Mouse (Mus musculus): ENCODE data around the gene Tlk1. TPM values are rescaled to one million over a fixed set of nuclear protein-coding genes. Genes with fewer than 3 reads are reported as not detected.

Gene Tlk1
- polyA plus RNA-seq, 1 experiment from 2014 or later: 16.5 TPM

DNA sequence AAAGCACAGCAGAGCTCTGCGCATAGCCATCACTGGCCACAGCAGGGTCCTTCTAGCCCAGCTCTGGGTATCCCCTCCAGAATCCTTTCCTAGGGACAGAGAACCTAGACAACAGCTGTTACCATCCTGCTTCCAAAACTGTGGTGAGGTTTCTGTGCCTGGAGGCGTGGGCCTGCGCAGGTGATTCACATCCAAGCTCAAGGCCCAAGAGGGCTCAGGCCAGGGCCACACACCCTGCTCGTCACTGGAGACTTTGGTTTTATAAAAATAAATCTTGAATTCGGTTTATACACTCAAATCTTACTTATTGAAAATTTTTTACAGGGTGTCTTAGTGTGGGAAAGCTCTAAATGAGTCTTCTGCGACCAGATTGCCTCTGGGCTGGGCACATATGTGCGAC is 115.3 kb downstream of the Tlk1 start:
- no peak overlapping the region for H3K9ac ChIP-seq (ENCODE audit: low read depth, low read length)
- H3K27ac ChIP-seq (ENCODE audit: low read length): no peak overlapping the region
- no peaks in the 10 kb centered on the region for H3K9me3 ChIP-seq (replicated peaks; ENCODE audit: control insufficient read depth, low read length)
- no peaks in the 10 kb centered on the region for H3K4me1 ChIP-seq (ENCODE audit: control insufficient read depth, low read depth, low read length)
- ATAC-seq (ENCODE audit: low read depth): no peak
- no peak overlapping the region for H3K4me3 ChIP-seq (ENCODE audit: low read depth, low read length)
- H3K27me3 ChIP-seq (ENCODE audit: control insufficient read depth, insufficient read depth, low read depth, low read length): no peaks in the 10 kb centered on the region
- peaks cover 37% of the 10 kb centered on the region for H3K36me3 ChIP-seq (ENCODE audit: control insufficient read depth, insufficient read depth)
- H3K4me2 ChIP-seq (ENCODE audit: low read depth, low read length): no peak overlapping the region
- 86% methylated on average over 7 of the region's 7 CpGs for WGBS (ENCODE audit: insufficient replicate concordance)

DNA sequence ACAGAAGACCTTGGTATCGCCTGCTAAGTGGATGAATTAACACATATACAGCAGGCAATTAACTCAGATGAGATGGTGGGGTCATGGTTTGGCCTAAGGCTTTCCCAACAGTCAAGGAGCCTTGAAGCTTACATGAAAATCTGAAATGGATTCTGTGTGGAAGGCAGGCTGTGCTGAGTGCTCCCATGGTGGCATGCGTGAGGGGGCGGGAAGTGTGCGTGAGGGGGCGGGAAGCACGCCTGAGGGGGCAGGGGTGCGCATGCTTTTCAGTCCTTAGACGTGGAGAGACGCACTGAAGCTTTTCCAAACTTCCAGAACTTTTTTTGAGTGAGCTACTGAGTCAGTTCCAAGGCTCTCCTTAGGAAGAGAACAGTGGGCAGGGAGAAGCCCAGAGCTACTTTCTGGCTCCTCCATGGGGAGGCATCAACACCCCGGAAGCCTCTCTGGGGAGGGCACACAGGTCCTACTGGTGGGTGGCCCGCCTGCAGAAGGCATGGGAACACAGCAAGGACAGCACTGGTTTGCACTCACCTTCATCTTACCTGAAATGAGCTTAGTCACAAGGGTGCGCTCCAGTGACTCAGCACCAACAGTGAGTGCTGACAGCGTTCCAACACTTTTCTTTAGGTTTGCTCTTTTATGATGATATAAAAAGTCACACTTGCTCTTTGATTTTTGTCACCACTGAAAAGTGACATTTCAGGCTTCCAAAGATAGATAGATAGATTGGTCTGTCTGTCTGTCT is 116.4 kb downstream of the Tlk1 start:
- Histone ChIP-seq H3K4me1 (ENCODE audit: control insufficient read depth, low read depth, low read length) (peaks cover 5% of the 10 kb centered on the region), H3K27ac (ENCODE audit: low read length) (no peak overlapping the region), H3K27me3 (ENCODE audit: control insufficient read depth, insufficient read depth, low read depth, low read length) (no peaks in the 10 kb centered on the region), H3K9ac (ENCODE audit: low read depth, low read length) (no peak overlapping the region), H3K4me2 (ENCODE audit: low read depth, low read length) (no peak overlapping the region), H3K36me3 (ENCODE audit: control insufficient read depth, insufficient read depth) (peaks cover 30% of the 10 kb centered on the region), H3K9me3 (replicated peaks; ENCODE audit: control insufficient read depth, low read length) (no peaks in the 10 kb centered on the region), H3K4me3 (ENCODE audit: low read depth, low read length) (no peak overlapping the region)
- ATAC-seq (ENCODE audit: low read depth): no peak
- 85% methylated on average over 13 of the region's 13 CpGs for WGBS (ENCODE audit: insufficient replicate concordance)

DNA sequence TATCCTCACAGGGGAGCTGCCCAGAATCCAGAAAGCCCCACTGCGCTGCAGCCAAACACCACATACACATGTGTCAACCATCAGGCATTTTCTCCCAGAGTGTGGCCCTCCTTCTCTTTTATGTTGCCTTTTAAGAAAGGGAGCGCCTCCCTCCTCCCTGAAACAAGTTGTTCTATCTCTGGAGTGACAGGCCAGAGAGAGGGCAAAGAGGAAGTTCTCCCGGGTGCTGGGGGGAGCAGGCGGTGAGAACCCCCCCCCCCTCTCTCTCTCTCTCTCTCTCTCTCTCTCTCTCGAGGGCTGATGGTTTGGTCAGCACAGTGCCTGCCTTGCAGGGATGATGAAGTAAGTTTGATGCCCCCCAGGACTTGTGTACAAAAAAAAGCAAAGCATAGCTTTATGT is 123.1 kb downstream of the Tlk1 start:
- WGBS (ENCODE audit: insufficient replicate concordance): 21% methylated on average over 5 of the region's 5 CpGs
- no peaks in the 10 kb centered on the region for H3K36me3 ChIP-seq (ENCODE audit: control insufficient read depth, insufficient read depth)
- ATAC-seq (ENCODE audit: low read depth): no peak

DNA sequence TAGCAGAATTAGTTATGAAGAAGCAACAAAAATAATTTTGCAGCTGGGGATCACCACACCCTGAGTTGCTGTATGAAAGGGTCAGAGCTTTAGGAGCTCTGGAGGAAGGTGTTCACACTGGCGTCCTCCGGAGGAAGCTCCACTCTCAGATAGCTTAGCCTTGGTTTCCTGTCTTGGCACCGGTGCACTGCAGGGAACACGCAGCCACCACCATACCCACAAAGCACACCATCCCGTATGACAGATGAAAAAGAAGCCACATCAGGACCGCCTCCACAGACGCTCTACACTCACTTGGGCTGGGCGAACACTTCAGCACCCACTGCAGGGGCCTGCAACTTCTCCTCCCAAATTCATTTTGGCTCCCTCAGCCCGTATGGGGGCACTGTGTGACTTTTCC is 124.0 kb downstream of the Tlk1 start:
- H3K4me2 ChIP-seq (ENCODE audit: low read depth, low read length): no peak overlapping the region
- WGBS (ENCODE audit: insufficient replicate concordance): 14% methylated on average over 9 of the region's 9 CpGs
- no peak for ATAC-seq (ENCODE audit: low read depth)
- H3K9me3 ChIP-seq (replicated peaks; ENCODE audit: control insufficient read depth, low read length): no peaks in the 10 kb centered on the region
- no peak overlapping the region for H3K27ac ChIP-seq (ENCODE audit: low read length)
- H3K9ac ChIP-seq (ENCODE audit: low read depth, low read length): no peak overlapping the region
- no peak overlapping the region for H3K4me3 ChIP-seq (ENCODE audit: low read depth, low read length)
- no peaks in the 10 kb centered on the region for H3K27me3 ChIP-seq (ENCODE audit: control insufficient read depth, insufficient read depth, low read depth, low read length)
- peaks cover 5% of the 10 kb centered on the region for H3K4me1 ChIP-seq (ENCODE audit: control insufficient read depth, low read depth, low read length)
- H3K36me3 ChIP-seq (ENCODE audit: control insufficient read depth, insufficient read depth): no peaks in the 10 kb centered on the region

More for the DNA sequence above, 123.1 kb downstream of the Tlk1 start:
- no peaks in the 10 kb centered on the region for H3K9me3 ChIP-seq (replicated peaks; ENCODE audit: control insufficient read depth, low read length)
- H3K4me2 ChIP-seq (ENCODE audit: low read depth, low read length): no peak overlapping the region
- H3K9ac ChIP-seq (ENCODE audit: low read depth, low read length): no peak overlapping the region
- no peak overlapping the region for H3K27ac ChIP-seq (ENCODE audit: low read length)
- H3K27me3 ChIP-seq (ENCODE audit: control insufficient read depth, insufficient read depth, low read depth, low read length): no peaks in the 10 kb centered on the region
- no peak overlapping the region for H3K4me3 ChIP-seq (ENCODE audit: low read depth, low read length)
- peaks cover 5% of the 10 kb centered on the region for H3K4me1 ChIP-seq (ENCODE audit: control insufficient read depth, low read depth, low read length)

DNA sequence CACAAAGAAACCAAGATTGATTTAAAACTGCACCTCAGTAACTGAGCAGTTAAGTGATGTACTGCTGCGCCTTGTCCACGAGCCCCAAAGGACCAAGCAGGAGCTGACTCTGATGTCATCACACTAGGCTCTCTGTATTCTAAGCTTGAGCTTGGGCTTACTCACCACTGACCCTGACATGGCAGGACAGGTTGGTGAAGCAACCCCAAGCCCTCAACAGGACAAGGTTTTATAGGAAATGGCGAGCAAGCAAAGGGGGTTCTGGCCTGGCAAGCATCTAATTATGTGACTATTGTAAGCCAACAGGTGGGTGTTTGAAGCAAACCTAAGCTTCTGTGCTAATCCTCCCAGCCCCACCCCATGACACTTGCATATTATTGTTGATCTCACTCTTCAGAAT is 124.7 kb downstream of the Tlk1 start:
- Histone ChIP-seq H3K36me3 (ENCODE audit: control insufficient read depth, insufficient read depth) (no peaks in the 10 kb centered on the region), H3K4me3 (ENCODE audit: low read depth, low read length) (no peak overlapping the region), H3K9ac (ENCODE audit: low read depth, low read length) (no peak overlapping the region), H3K4me2 (ENCODE audit: low read depth, low read length) (no peak overlapping the region), H3K27me3 (ENCODE audit: control insufficient read depth, insufficient read depth, low read depth, low read length) (no peaks in the 10 kb centered on the region), H3K9me3 (replicated peaks; ENCODE audit: control insufficient read depth, low read length) (no peaks in the 10 kb centered on the region), H3K4me1 (ENCODE audit: control insufficient read depth, low read depth, low read length) (peaks cover 5% of the 10 kb centered on the region), H3K27ac (ENCODE audit: low read length) (no peak overlapping the region)
- 76% methylated on average over 3 of the region's 3 CpGs for WGBS (ENCODE audit: insufficient replicate concordance)
- no peak for ATAC-seq (ENCODE audit: low read depth)

DNA sequence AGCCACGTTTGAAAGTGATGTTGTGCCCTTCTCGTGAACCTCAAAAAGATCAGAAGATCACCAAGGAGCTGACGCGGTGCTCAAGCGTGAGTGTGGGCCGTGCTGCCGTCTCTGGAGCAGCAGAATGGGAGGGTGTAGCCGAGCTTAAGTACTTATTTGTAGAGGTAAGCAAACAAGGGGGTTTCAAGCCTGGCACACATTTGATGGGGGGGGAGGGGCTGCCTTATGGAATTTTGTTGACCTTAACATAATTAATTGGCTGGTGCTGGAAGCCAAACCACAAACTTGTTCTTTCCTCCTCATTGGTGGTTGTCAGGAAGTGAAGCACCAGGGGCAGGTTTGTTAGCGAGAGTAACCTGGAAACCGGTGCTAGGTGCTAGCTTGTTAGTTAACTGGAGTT is 129.8 kb downstream of the Tlk1 start:
- no peak overlapping the region for H3K27ac ChIP-seq (ENCODE audit: low read length)
- no peak for ATAC-seq (ENCODE audit: low read depth)
- H3K4me1 ChIP-seq (ENCODE audit: control insufficient read depth, low read depth, low read length): no peaks in the 10 kb centered on the region
- no peak overlapping the region for H3K4me3 ChIP-seq (ENCODE audit: low read depth, low read length)
- no peaks in the 10 kb centered on the region for H3K9me3 ChIP-seq (replicated peaks; ENCODE audit: control insufficient read depth, low read length)
- no peak overlapping the region for H3K9ac ChIP-seq (ENCODE audit: low read depth, low read length)
- 68% methylated on average over 10 of the region's 10 CpGs for WGBS (ENCODE audit: insufficient replicate concordance)
- no peak overlapping the region for H3K4me2 ChIP-seq (ENCODE audit: low read depth, low read length)
- H3K27me3 ChIP-seq (ENCODE audit: control insufficient read depth, insufficient read depth, low read depth, low read length): no peaks in the 10 kb centered on the region
- H3K36me3 ChIP-seq (ENCODE audit: control insufficient read depth, insufficient read depth): peaks cover 10% of the 10 kb centered on the region

DNA sequence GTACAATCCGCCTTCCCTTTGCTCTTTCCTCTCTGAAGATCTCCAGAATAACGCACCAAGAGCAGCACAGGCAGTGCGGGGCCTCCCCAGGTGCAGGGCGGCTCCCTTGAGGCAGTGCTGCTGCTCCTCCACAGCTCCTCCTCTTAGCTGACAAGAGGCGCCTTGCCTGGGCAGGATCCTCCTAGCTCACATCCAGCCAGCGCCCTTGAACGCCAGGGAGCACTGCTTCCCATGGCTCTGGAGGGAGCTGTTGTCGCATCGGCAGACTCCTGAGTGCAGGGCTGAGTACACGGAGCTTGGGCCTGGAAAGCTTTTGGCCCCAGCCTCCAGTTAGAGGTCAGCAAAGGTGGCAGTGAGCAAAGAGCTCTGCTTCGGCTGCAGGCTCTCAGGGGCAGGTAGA is 135.3 kb downstream of the Tlk1 start:
- Histone ChIP-seq H3K4me1 (ENCODE audit: control insufficient read depth, low read depth, low read length) (no peaks in the 10 kb centered on the region), H3K27ac (ENCODE audit: low read length) (no peak overlapping the region), H3K4me3 (ENCODE audit: low read depth, low read length) (no peak overlapping the region), H3K9ac (ENCODE audit: low read depth, low read length) (no peak overlapping the region), H3K27me3 (ENCODE audit: control insufficient read depth, insufficient read depth, low read depth, low read length) (no peaks in the 10 kb centered on the region), H3K4me2 (ENCODE audit: low read depth, low read length) (no peak overlapping the region), H3K9me3 (replicated peaks; ENCODE audit: control insufficient read depth, low read length) (no peaks in the 10 kb centered on the region), H3K36me3 (ENCODE audit: control insufficient read depth, insufficient read depth) (peaks cover 25% of the 10 kb centered on the region)
- 74% methylated on average over 11 of the region's 11 CpGs for WGBS (ENCODE audit: insufficient replicate concordance)
- no peak for ATAC-seq (ENCODE audit: low read depth)

DNA sequence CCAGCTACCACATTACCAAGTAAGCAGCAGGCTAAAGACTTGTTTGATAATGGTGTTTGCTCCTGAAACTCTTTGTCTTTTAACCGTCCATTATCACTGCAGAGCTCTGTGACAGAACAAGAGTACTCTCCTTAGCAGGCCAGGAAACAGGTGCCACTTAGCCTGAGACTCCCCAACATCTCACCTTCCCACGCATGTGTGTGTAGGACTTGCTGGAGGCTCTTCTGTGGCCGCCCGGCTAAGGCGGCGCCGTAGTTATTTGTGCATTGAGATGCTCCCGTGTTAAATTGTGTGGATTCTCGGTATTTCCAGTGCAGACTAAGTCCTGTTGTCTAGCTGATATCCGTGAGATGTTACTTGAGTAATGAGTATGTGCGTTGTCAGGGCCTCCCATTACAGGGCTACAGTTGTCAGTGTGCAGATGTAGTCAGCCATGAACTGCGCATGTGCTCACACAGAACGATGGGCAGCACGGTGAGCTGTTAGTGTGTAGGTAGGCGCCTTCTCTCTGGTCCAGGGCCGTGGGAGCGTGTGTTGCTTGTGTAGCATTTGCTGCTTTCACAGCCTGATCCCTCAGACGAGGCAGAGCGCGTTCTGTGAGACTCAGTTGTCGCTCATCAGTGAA is 137.0 kb downstream of the Tlk1 start:
- no peak for ATAC-seq (ENCODE audit: low read depth)
- H3K9ac ChIP-seq (ENCODE audit: low read depth, low read length): no peak overlapping the region
- H3K27ac ChIP-seq (ENCODE audit: low read length): no peak overlapping the region
- no peaks in the 10 kb centered on the region for H3K9me3 ChIP-seq (replicated peaks; ENCODE audit: control insufficient read depth, low read length)
- no peak overlapping the region for H3K4me2 ChIP-seq (ENCODE audit: low read depth, low read length)
- H3K4me1 ChIP-seq (ENCODE audit: control insufficient read depth, low read depth, low read length): no peaks in the 10 kb centered on the region
- WGBS (ENCODE audit: insufficient replicate concordance): 88% methylated on average over 21 of the region's 21 CpGs
- H3K36me3 ChIP-seq (ENCODE audit: control insufficient read depth, insufficient read depth): peaks cover 26% of the 10 kb centered on the region
- no peak overlapping the region for H3K4me3 ChIP-seq (ENCODE audit: low read depth, low read length)
- H3K27me3 ChIP-seq (ENCODE audit: control insufficient read depth, insufficient read depth, low read depth, low read length): no peaks in the 10 kb centered on the region

DNA sequence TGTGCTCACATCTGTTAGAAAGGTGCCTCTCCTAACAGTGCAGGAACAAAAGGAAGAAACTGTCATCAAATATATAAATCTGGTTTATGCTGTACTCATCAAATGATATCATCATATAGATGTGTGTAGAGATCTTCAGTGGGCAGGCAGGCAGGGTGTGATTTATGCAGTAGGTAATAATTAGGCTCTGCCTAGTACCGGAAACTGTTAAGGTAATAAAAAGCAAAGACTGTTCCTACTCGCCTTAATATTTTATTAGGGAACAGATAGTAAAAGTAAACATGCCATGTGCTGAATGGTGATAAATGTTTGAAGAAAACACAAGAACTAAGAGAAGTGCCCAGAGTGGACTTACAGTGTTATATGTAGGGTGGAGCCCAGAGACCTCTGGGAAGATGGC is 143.2 kb downstream of the Tlk1 start:
- no peak overlapping the region for H3K4me3 ChIP-seq (ENCODE audit: low read depth, low read length)
- H3K4me1 ChIP-seq (ENCODE audit: control insufficient read depth, low read depth, low read length): no peaks in the 10 kb centered on the region
- peaks cover 26% of the 10 kb centered on the region for H3K36me3 ChIP-seq (ENCODE audit: control insufficient read depth, insufficient read depth)

More for the DNA sequence above, 143.2 kb downstream of the Tlk1 start:
- Histone ChIP-seq H3K4me2 (ENCODE audit: low read depth, low read length) (no peak overlapping the region), H3K27me3 (ENCODE audit: control insufficient read depth, insufficient read depth, low read depth, low read length) (no peaks in the 10 kb centered on the region), H3K9me3 (replicated peaks; ENCODE audit: control insufficient read depth, low read length) (no peaks in the 10 kb centered on the region), H3K27ac (ENCODE audit: low read length) (no peak overlapping the region), H3K9ac (ENCODE audit: low read depth, low read length) (no peak overlapping the region)
- ATAC-seq (ENCODE audit: low read depth): no peak
- 66% methylated on average over 2 of the region's 2 CpGs for whole genome bisulfite sequencing (ENCODE audit: insufficient replicate concordance)
